Mouse (Mus musculus) liver, adult 2 months (tissue): ENCODE data around the gene Otud4. TPM values are rescaled to one million over a fixed set of nuclear protein-coding genes. Genes with fewer than 3 reads are reported as not detected.

ENCODE experiments used
- DNase-seq: peaks from one replicate; pipeline ENCODE4 v3.0.0-alpha.2; 2011; ENCODE audit warnings: low read depth, low spot score; ENCODE audit errors: extremely low read depth
- H3K27ac ChIP-seq: fragments of 200-500 bp; replicated peaks from 2 replicates; pipeline ENCODE4 v1.5.1; 2012; ENCODE audit warnings: low read depth, mild to moderate bottlenecking, control low read depth, inconsistent platforms, low read length; ENCODE audit not compliant: insufficient read depth
- H3K27me3 ChIP-seq: fragments of 200-500 bp; 2 replicates; pipeline ENCODE4 v1.6.1; 2012; ENCODE audit warnings: mild to moderate bottlenecking, moderate library complexity, low read length, inconsistent platforms; ENCODE audit not compliant: control insufficient read depth, insufficient read depth
- H3K36me3 ChIP-seq: fragments of 200-500 bp; 2 replicates; pipeline ENCODE4 v1.6.1; 2012; ENCODE audit warnings: low read length, inconsistent platforms; ENCODE audit not compliant: control insufficient read depth, insufficient read depth
- H3K4me1 ChIP-seq: fragments of 200-500 bp; 2 replicates; pipeline ENCODE4 v1.6.1; 2011; ENCODE audit warnings: low read length; ENCODE audit not compliant: control insufficient read depth, insufficient read depth
- H3K4me3 ChIP-seq: fragments of 200-500 bp; 2 replicates; pipeline ENCODE4 v1.5.1; 2011; ENCODE audit warnings: low read depth, mild to moderate bottlenecking, control low read depth, low read length, moderate library complexity; ENCODE audit not compliant: insufficient read depth
- H3K79me2 ChIP-seq: fragments of 200-500 bp; 2 replicates; pipeline ENCODE4 v1.6.1; 2012; ENCODE audit warnings: inconsistent platforms, mild to moderate bottlenecking, low read length, moderate library complexity; ENCODE audit not compliant: control insufficient read depth, insufficient read depth
- H3K9ac ChIP-seq: fragments of 200-500 bp; 2 replicates; pipeline ENCODE4 v1.6.1; 2012; ENCODE audit warnings: low read depth, mild to moderate bottlenecking, control low read depth, inconsistent platforms, low read length
- CTCF ChIP-seq: fragments of 200-500 bp; IDR thresholded peaks from 2 replicates; pipeline ENCODE4 v1.5.1; 2011; ENCODE audit warnings: low read depth, low read length, control low read depth
- WGBS: fragments of 180-500 bp; shearing (Covaris S2); methylation state at CpG from one replicate; pipeline ENCODE4 v1.1.7; 2018; 5-methylcytosine and 5-hydroxymethylcytosine counted together
- polyA plus RNA-seq: library from polyadenylated mRNA; depleted of rRNA; stranded (reverse); fragments of >200 nt; gene quantifications from 2 replicates; pipeline ENCODE4 v1.2.3, GENCODE M21; 2012; rRNA removed
- total RNA-seq: library from RNA; depleted of rRNA; stranded (reverse); fragments of >200 nt; gene quantifications from 2 replicates; pipeline ENCODE4 v1.2.3, GENCODE M21; 2014; rRNA removed

Otud4 gene
- total and polyA plus RNA-seq, 2 experiments = 9.4 to 19.2 TPM

DNA sequence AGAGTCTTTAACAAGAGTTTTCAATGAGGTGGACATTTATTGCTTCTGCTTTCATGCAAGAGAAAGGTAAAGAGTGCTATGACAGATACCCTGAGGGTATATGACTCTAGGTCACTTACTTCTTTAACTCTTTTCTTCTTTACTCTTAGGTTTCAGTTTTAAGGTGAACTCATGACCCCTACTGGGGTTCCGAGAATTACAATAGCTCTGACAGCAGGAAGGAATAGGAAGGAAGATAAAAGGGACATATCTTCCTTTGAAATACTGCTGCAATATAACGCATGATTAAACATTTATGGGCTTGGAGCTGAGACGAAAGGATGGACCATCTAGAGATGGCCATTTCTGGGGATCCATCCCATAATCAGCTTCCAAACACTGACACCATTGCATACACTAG is 85.2 kb downstream of the Otud4 start:
- no peak for DNase-seq
- H3K27ac ChIP-seq = no peak overlapping the region
- no peak overlapping the region for H3K4me3 ChIP-seq
- H3K79me2 ChIP-seq = no peaks in the 10 kb centered on the region
- H3K4me1 ChIP-seq = no peaks in the 10 kb centered on the region
- WGBS = 73% methylated on average over 3 of the region's 3 CpGs
- no peak for TF ChIP-seq CTCF
- no peak overlapping the region for H3K9ac ChIP-seq
- H3K36me3 ChIP-seq = peaks cover 28% of the 10 kb centered on the region
- H3K27me3 ChIP-seq = no peaks in the 10 kb centered on the region

Other genes with a start within 250 kb of the Otud4 start
- gene Smad1, start 240.1 kb upstream of the Otud4 start, total RNA-seq = 10.8 and 12.0 TPM in 2 replicates
- 17.5 and 25.5 TPM in 2 replicates for gene Smad1, start 240.1 kb upstream of the Otud4 start, polyA plus RNA-seq
- 65.8 and 68.6 TPM in 2 replicates for gene Abce1, start 72.1 kb downstream of the Otud4 start, total RNA-seq
- gene Abce1, start 72.1 kb downstream of the Otud4 start, polyA plus RNA-seq = 9.9 and 10.3 TPM in 2 replicates
- 1.4 and 1.9 TPM in 2 replicates for gene Anapc10, start 72.2 kb downstream of the Otud4 start, total RNA-seq
- gene Anapc10, start 72.2 kb downstream of the Otud4 start, polyA plus RNA-seq = 0.35 and 0.55 TPM in 2 replicates